Mouse (Mus musculus) E14TG2a.4 (cell line): ENCODE results near the gene Fbxl7.

ENCODE experiments used
- CTCF ChIP-seq: conservative IDR thresholded peaks from 2 replicates; pipeline ENCODE4 v1.5.1; 2014; ENCODE audit warnings: low read length
- NANOG ChIP-seq: IDR thresholded peaks from 2 replicates; pipeline ENCODE4 v1.6.1; 2014; ENCODE audit warnings: borderline replicate concordance, low read length, mixed read lengths
- POU5F1 ChIP-seq: IDR thresholded peaks from 2 replicates; pipeline ENCODE4 v1.6.1; 2014; ENCODE audit warnings: low read length, borderline replicate concordance

DNA sequence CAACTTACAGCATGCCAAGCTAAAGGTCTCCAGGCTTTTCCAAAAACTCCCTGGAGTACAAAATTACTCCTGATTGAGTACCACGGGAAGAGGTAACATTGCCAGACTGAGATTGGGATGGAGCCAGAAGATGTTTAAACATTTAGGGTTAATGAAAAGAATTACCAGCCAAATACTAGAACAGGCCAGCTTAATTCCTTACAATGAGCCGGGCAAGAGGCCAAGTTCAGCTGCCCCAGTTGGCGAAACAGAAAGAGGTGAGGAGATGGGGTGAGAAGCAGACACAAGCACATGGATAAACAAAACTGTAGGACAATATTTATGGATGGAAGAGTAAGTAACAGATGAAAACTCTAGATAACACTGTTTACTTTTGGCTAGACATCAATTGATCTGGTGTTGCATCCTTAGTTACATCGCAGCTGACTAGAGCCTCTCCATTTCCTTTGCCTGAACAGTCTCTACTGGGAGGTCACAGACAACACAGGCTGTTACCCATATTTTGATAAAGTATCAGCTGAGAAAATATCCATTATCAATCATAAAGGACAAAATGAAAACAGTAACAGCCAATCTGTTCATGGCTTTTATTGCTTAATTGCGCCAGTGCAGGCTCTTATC lies 222.0 kb downstream of the Fbxl7 start:
- TF ChIP-seq CTCF (no peak), POU5F1 (no peak), NANOG (no peak)
